In genomic region chr15:99217630-99218029, GRCm38 (mm10) we compare ENCODE assay signal across 21 mouse cellular contexts. TPM values are rescaled to one million over a fixed set of nuclear protein-coding genes. Genes with fewer than 3 reads are reported as not detected.
DNase-seq lines count a peak whose midpoint lies in the region; ATAC-seq and TF ChIP-seq lines count a peak whose summit lies in the region.
"Had no signal": no experiment of that assay in that cellular context is flagged by ENCODE, and none has a peak within 500 bp of the region (broad histone marks: within the 10 kb centered on the region; RNA-seq: fewer than 3 reads in every experiment).

No protein-coding gene starts in this region.

- no peak overlapping the region for H3K27ac ChIP-seq in liver, embryonic 12.5 days
- H3K27ac ChIP-seq in liver, postnatal 0 days (ENCODE audit: low read depth), result no peak overlapping the region
- H3K27ac ChIP-seq in liver, embryonic 14.5 days, result no peak overlapping the region
- no peak overlapping the region for H3K27ac ChIP-seq in liver, embryonic 11.5 days (ENCODE audit: low read depth, low read length)
- H3K27ac ChIP-seq: embryonic facial prominence, embryonic 10.5 days; embryonic facial prominence, embryonic 12.5 days; forebrain, embryonic 13.5 days; forebrain, embryonic 15.5 days had no signal

- DNase-seq in liver, postnatal 0 days, result no peak
- no peak for DNase-seq in liver, embryonic 14.5 days (ENCODE audit: low read depth in 3 of 3, low spot score in 3 of 3)
- DNase-seq in liver, embryonic 11.5 days (ENCODE audit: low spot score), result no peak
- DNase-seq in right cerebral cortex, adult 18-20 months, result no peak
- DNase-seq: adrenal gland, adult 8-10 months; adrenal gland, postnatal 14 days; adrenal gland, postnatal 36 days; cerebellum, adult 11-12 months; cerebellum, adult 2 months; cerebellum, adult 9-10 months; cerebellum, postnatal 10 days; cerebellum, postnatal 25 days; forebrain, postnatal 0 days had no signal

- peaks cover 5% of the 10 kb centered on the region; the same call in 1 of the 2 replicates for H3K9me3 ChIP-seq in liver, embryonic 12.5 days (replicated peaks)
- no peaks in the 10 kb centered on the region for H3K9me3 ChIP-seq in liver, postnatal 0 days (ENCODE audit: low read length)
- no peaks in the 10 kb centered on the region for H3K9me3 ChIP-seq in liver, embryonic 14.5 days (ENCODE audit: control insufficient read depth, low read length)
- H3K9me3 ChIP-seq in liver, embryonic 11.5 days (ENCODE audit: control insufficient read depth, low read length), result no peaks in the 10 kb centered on the region
- H3K9me3 ChIP-seq: embryonic facial prominence, embryonic 10.5 days; embryonic facial prominence, embryonic 12.5 days; forebrain, embryonic 13.5 days; forebrain, embryonic 15.5 days; G1E had no signal

- no peak overlapping the region for H3K4me3 ChIP-seq in liver, embryonic 12.5 days
- H3K4me3 ChIP-seq in liver, postnatal 0 days (ENCODE audit: low read depth, low read length), result no peak overlapping the region
- no peak overlapping the region for H3K4me3 ChIP-seq in liver, embryonic 14.5 days (ENCODE audit: insufficient read depth in 1 of 2, low read depth in 2 of 2, low read length in 2 of 2)
- no peak overlapping the region for H3K4me3 ChIP-seq in liver, embryonic 11.5 days (ENCODE audit: low read depth, low read length)
- H3K4me3 ChIP-seq: embryonic facial prominence, embryonic 10.5 days; embryonic facial prominence, embryonic 12.5 days; forebrain, embryonic 13.5 days; forebrain, embryonic 15.5 days had no signal

- peak; percentile 74 for ATAC-seq in liver, embryonic 12.5 days
- no peak for ATAC-seq in liver, postnatal 0 days
- peak; percentile 57 for ATAC-seq in liver, embryonic 14.5 days (ENCODE audit: insufficient read depth)
- ATAC-seq in liver, embryonic 11.5 days (replicated peaks; ENCODE audit: low FRiP score), result no peak
- ATAC-seq: activated CD4-positive, CD25-positive, alpha-beta regulatory T cell, adult 4 months; forebrain, embryonic 13.5 days; forebrain, embryonic 15.5 days; forebrain, postnatal 0 days; Patski had no signal

- TF ChIP-seq EP300 in liver, postnatal 0 days (IDR thresholded peaks at IDR 0.05; ENCODE audit: low read depth), result no peak
- no peak for TF ChIP-seq EP300 in liver, embryonic 14.5 days (IDR thresholded peaks at IDR 0.05; ENCODE audit: low read depth)

- peaks cover 40% of the 10 kb centered on the region for H3K27me3 ChIP-seq in liver, embryonic 12.5 days (replicated peaks)
- H3K27me3 ChIP-seq in liver, postnatal 0 days (ENCODE audit: insufficient read depth, low read length), result peaks cover 33% of the 10 kb centered on the region
- H3K27me3 ChIP-seq in liver, embryonic 14.5 days (ENCODE audit: control insufficient read depth, insufficient read depth, low read length), result peaks cover 31% of the 10 kb centered on the region
- H3K27me3 ChIP-seq in liver, embryonic 11.5 days (replicated peaks; ENCODE audit: control insufficient read depth, insufficient read depth, low read length), result peaks cover 34% of the 10 kb centered on the region

- H3K4me2 ChIP-seq in liver, embryonic 12.5 days, result no peak overlapping the region
- H3K4me2 ChIP-seq in liver, postnatal 0 days (ENCODE audit: low read depth, low read length), result no peak overlapping the region
- H3K4me2 ChIP-seq in liver, embryonic 14.5 days (ENCODE audit: low read depth), result no peak overlapping the region
- H3K4me2 ChIP-seq in liver, embryonic 11.5 days, result no peak overlapping the region
- H3K4me2 ChIP-seq: embryonic facial prominence, embryonic 12.5 days; forebrain, embryonic 13.5 days; forebrain, embryonic 15.5 days had no signal

- TF ChIP-seq CTCF in liver, postnatal 0 days (IDR thresholded peaks at IDR 0.05; ENCODE audit: low read depth), result no peak
- no peak for TF ChIP-seq CTCF in liver, embryonic 14.5 days (IDR thresholded peaks at IDR 0.05; ENCODE audit: low read depth)

- WGBS in liver, embryonic 12.5 days (ENCODE audit: insufficient replicate concordance), result 70% methylated on average over 4 of the region's 4 CpGs
- WGBS in liver, postnatal 0 days (ENCODE audit: insufficient replicate concordance), result 78% methylated on average over 4 of the region's 4 CpGs
- WGBS in liver, embryonic 14.5 days (ENCODE audit: insufficient replicate concordance), result 61% methylated on average over 4 of the region's 4 CpGs
- 78% methylated on average over 4 of the region's 4 CpGs for WGBS in liver, embryonic 11.5 days

- H3K36me3 ChIP-seq in liver, embryonic 12.5 days, result peaks cover 15% of the 10 kb centered on the region
- 0 out of 2 replicates have a peak, but pooled peaks cover 4% of the 10 kb centered on the region for H3K36me3 ChIP-seq in liver, postnatal 0 days (replicated peaks; ENCODE audit: insufficient read depth, low read length)
- no peaks in the 10 kb centered on the region; the same call in 1 of the 2 replicates for H3K36me3 ChIP-seq in liver, embryonic 14.5 days (replicated peaks; ENCODE audit: control insufficient read depth, insufficient read depth, low read depth)
- no peaks in the 10 kb centered on the region for H3K36me3 ChIP-seq in liver, embryonic 11.5 days (ENCODE audit: control insufficient read depth, insufficient read depth, low read length)
- H3K36me3 ChIP-seq: G1E had no signal

- H3K4me1 ChIP-seq in liver, embryonic 12.5 days, result peaks cover 24% of the 10 kb centered on the region
- H3K4me1 ChIP-seq in liver, postnatal 0 days (ENCODE audit: insufficient read depth), result no peaks in the 10 kb centered on the region
- peaks cover 0 to 5% of the 10 kb centered on the region in 2 experiments; a peak in 3 of 4 replicates for H3K4me1 ChIP-seq in liver, embryonic 14.5 days (replicated peaks; ENCODE audit: control insufficient read depth in 2 of 2, insufficient read depth in 2 of 2, low read length in 1 of 2)
- no peaks in the 10 kb centered on the region for H3K4me1 ChIP-seq in liver, embryonic 11.5 days (replicated peaks; ENCODE audit: control insufficient read depth, insufficient read depth, low read length)

- no peak overlapping the region for H3K9ac ChIP-seq in liver, embryonic 12.5 days
- no peak overlapping the region for H3K9ac ChIP-seq in liver, postnatal 0 days (replicated peaks)
- no peak overlapping the region for H3K9ac ChIP-seq in liver, embryonic 14.5 days (replicated peaks)
- H3K9ac ChIP-seq in liver, embryonic 11.5 days (ENCODE audit: low read depth, low read length), result no peak overlapping the region
- H3K9ac ChIP-seq: embryonic facial prominence, embryonic 12.5 days; forebrain, embryonic 13.5 days; forebrain, embryonic 15.5 days; forebrain, postnatal 0 days had no signal

RNA-seq across cellular contexts. Expression of gene Kcnh3, which starts 7.0 kb away (rescaled TPM):
- polyA plus RNA-seq in liver, embryonic 12.5 days (2016; fragmentation: Nextera tagmentation; extraction: Ambion mirVana), result 0.10 TPM in 1 of 2 replicates, not detected in the other
- polyA plus RNA-seq in liver, postnatal 0 days (2015; fragmentation: Nextera tagmentation; extraction: Ambion mirVana), result 0.05 and 0.07 TPM in 2 replicates
- polyA plus RNA-seq in liver, embryonic 14.5 days (2012; rRNA removed), result 0.12 and 0.13 TPM in 2 replicates
- polyA plus RNA-seq in liver, embryonic 14.5 days (2014; fragmentation: Nextera tagmentation; extraction: Ambion mirVana), result 0.13 TPM in 2 replicates
- polyA plus RNA-seq in liver, embryonic 11.5 days (2014; fragmentation: Nextera tagmentation; extraction: Ambion mirVana), result 0.15 TPM in 1 of 2 replicates, not detected in the other
- polyA plus RNA-seq: activated CD4-positive, CD25-positive, alpha-beta regulatory T cell, adult 4 months; G1E had no signal

RNA-seq across cellular contexts. Expression of gene Mcrs1, which starts 34.1 kb away (rescaled TPM):
- polyA plus RNA-seq in liver, embryonic 12.5 days (2016; fragmentation: Nextera tagmentation; extraction: Ambion mirVana), result 71.8 and 77.0 TPM in 2 replicates
- polyA plus RNA-seq in liver, postnatal 0 days (2015; fragmentation: Nextera tagmentation; extraction: Ambion mirVana), result 25.1 and 27.2 TPM in 2 replicates
- 25.6 and 26.2 TPM in 2 replicates for polyA plus RNA-seq in liver, embryonic 14.5 days (2012; rRNA removed)
- polyA plus RNA-seq in liver, embryonic 14.5 days (2014; fragmentation: Nextera tagmentation; extraction: Ambion mirVana), result 41.2 and 47.1 TPM in 2 replicates
- 113 and 123 TPM in 2 replicates for polyA plus RNA-seq in liver, embryonic 11.5 days (2014; fragmentation: Nextera tagmentation; extraction: Ambion mirVana)

Comparison
In these comparisons a context has a peak if more than half of its experiments do, and no peak if none do; other contexts are left out.
1. ATAC-seq: peak in liver, embryonic 12.5 days (single experiment) and liver, embryonic 14.5 days (single experiment); none in liver, postnatal 0 days (single experiment) and liver, embryonic 11.5 days (single experiment).